Mouse (Mus musculus) gastrocnemius, postnatal 25 days (tissue): ENCODE measurements around the gene Hbb-bh2. TPM values are rescaled to one million over a fixed set of nuclear protein-coding genes. Genes with fewer than 3 reads are reported as not detected.
"Not testable (repeated sequence)": the region's sequence is repeated elsewhere in the genome, so short reads cannot be mapped to it uniquely, and the experiment has no call there.

Source experiments
- DNase-seq: peaks from one replicate; pipeline ENCODE4 v3.0.0; 2022
- total RNA-seq, 2 experiments: library from RNA; stranded (reverse); gene quantifications; 1 replicate in 1 of 2; 2 replicates in 1 of 2; pipeline ENCODE4 v1.2.3; 2021

Hbb-bh2 gene
- total RNA-seq, 2 experiments from 2014 or later: not detected

DNA sequence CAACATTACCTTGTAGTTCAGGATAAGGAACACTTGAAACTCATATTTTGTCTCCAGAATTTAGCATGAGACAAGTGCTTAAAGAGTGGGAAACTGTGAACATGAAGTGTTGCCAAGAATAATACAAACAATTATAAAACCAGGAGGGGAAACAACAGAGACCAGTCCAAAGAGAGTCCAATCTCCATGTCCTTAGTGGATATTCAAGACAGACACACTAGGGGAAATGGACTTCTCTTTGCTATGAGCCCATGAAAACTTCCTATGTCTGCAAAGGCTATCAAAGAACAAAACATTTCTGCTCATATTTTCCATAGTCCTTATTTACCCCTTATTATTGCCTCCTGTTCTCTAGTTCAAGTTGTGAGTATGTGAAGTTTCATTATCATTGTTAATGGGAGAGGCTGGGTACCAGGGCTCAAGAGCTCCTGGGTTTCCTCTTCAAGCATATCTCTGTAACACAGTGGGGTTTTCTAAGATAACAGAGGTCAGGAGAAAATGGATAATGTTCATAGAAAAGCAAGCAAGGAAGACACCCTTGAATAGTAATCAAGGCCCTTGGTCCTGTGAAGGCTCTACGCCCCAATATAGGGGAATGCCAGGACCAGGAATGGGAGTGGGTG, 29.0 kb downstream of the Hbb-bh2 start:
- DNase-seq: no peak

DNA sequence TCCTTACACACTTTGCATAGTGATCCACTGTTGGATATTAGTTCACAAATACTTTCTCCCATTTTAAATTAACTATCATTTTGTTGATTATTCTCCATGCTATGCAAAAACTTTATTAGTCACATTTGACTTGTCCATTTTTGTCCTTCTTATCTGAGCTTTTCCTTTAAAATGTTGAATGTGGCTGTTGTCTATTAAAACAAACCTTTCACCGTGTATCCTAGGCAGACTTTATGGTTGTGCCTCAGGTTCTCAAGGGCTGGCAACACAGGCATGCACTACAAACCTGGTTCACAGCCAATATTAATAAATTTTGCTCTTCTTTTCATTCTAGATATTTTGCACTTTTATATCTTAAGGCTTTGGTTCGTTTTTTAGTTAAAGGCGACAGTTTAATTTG, 29.6 kb downstream of the Hbb-bh2 start:
- no peak for DNase-seq

DNA sequence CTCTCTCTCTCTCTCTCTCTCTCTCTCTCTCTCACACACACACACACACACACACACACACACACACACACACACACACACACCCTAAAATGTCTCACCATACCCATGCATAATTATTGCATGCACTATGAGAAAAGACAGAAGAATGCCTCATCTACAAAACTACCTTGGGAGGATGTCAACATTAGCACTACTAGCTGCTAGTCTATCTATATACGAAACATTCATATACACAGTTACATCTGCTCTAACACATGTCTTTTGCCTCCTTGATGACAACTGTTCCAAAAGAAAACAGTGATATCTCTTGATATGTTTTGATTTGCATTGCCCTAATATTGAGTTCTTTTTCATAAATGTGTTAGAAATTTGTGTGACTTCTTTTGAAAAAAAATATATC, 30.0 kb downstream of the Hbb-bh2 start:
- no peak for DNase-seq

DNA sequence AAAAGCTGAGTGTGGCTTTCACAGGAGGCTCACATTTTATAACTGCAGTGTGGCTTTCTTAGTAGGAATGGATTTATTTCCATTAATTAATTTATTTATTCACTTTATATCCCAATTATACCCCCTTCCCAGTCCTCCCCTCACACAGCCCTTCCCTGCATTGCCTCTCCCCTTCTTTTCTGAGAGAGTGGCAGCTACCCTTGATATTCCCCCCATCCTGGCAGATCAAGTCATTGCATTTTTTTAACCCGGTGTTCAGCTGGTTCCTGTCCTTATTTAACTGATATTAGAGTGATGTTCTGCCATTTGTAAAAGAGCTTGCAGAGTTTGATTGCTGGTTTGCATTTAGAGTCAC, 30.5 kb downstream of the Hbb-bh2 start:
- no peak for DNase-seq

DNA sequence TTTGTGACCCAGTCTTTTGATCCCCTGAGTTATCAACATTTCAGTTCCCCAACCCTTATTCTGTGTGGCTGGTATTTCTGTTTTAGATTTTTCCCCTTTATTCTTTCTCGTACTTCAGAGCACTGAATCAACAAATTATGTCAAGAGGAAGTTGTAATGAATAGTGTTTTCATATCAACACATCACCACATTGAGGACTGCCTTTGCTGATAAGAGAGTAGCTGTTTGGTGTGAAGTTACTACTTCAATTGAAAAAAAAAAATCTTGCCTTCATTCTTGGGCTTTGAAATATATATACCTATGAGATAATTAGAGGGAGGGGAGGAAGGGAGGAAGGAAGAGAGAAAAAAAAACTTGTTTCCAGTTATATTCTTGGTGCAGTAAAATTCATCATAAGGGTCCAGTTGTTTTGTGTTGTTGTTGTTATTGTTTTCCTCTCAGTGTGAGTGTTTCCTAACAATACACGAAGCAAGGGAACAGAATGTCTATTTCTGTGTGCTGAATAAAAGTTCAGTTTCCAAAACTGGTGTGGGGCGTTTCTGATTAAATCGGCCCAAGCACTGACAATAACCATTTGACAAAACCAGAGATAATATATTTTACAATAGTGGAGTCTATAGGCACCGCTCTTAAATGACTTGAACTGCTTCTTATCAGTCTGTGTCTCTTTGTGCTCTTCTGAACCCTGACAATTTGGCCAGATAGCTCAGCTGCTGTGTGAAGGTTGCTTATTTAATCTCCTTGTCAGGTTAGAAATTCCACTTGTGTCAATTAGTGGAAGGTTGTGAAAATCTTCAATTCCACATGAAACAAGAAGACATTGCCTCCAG, 31.1 kb downstream of the Hbb-bh2 start:
- DNase-seq: no peak

DNA sequence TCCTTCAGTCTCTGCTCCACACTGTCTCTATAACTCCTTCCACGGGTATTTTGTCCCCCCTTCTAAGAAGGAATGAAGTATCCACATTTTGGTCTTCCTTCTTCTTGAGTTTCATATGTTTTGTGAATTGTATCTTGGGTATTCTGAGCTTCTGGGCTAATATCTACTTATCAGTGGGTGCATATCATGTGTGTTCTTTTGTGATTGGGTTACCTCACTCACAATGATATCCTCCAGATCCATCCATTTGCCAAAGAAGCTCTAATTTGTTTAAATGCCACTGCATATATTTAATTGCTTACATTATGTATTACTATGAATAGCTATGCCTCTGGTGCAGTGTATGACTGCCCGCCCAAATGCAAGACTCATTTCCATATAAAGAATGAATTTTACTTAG, 32.2 kb downstream of the Hbb-bh2 start:
- DNase-seq: not testable (repeated sequence)

DNA sequence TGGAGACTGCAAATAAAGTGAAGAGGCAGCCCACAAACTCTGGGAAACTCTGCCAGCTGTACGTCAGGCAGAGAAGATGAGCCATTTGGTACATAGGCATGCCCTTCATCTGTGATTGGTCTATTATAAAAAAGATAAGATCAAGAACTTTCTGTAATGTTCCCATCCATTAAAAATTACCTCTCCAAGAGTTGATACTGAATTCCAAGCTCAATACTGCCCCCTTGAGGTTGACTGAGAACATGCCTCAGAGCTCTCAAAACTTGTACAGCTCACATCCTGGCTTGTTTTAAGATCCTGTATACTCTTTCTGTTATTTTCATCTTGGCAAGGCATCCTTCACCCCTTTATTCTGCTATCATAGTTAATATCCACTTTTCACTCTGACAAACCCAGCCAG, 33.5 kb downstream of the Hbb-bh2 start:
- no peak for DNase-seq

DNA sequence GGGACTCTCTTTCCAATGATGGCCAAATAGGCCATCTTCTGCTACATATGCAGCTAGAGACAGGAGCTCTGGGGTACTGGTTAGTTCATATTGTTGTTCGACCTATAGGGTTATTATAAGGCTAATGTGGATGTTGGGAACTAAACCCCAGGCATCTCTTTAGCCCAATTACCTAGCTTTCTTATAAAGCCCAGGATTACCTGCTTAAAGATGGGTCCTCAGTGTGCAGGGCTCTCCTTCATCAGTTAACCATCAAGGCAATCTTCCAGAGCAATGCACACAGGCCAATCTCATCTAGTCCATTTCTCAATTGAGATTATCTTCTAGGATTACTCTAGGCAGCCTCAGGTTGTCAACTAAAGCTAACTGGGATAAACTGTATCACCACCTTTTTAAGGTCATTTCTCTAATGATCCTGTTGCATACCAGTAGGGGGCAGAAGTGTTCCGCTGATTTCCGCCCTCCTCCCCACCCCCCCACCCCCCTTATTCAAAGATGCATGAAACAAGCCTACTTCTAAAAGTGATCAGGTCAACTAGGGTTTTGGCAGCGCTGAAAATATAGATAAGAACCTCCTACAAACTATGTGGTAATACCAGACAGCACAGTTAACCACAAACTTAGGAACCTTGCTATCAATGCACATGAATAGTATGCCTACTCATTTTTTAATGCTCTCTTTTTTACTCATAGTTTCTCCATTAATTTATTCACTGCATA, 47.5 kb downstream of the Hbb-bh2 start:
- no peak for DNase-seq

DNA sequence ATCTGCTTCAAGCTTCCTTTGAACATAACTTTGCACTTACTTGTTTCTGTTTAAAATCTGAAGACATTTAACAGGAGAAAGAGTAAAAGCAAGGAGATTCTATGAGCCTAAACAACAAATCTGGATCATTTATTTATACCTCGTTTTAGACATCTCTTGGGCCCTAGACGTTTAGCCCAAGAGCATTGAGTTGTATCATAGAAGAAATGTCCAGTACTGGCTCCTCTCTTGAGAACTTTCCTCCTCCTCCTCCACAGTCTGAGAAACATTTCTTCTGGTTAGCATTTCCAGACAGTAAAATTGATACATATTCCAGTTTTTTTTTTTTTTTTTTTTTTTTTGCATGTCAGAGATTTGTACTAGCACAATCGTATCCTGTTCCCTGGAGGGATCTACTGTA, 48.6 kb downstream of the Hbb-bh2 start, which contains the start of gene Olfr67:
Gene Olfr67, minus strand, starts transcription at position 101 of the 400 bp plus-strand sequence.
- no peak for DNase-seq

Other genes with a start within 250 kb of the Hbb-bh2 start
- not detected for gene Olfr619, start 239.9 kb downstream of the Hbb-bh2 start, total RNA-seq
- gene Olfr620, start 228.0 kb downstream of the Hbb-bh2 start, total RNA-seq: not detected
- not detected for gene Olfr622, start 197.8 kb downstream of the Hbb-bh2 start, total RNA-seq
- not detected for gene Olfr623, start 176.8 kb downstream of the Hbb-bh2 start, total RNA-seq
- not detected for gene Olfr624, start 169.3 kb downstream of the Hbb-bh2 start, total RNA-seq
- gene Olfr625-ps1, start 157.8 kb downstream of the Hbb-bh2 start, total RNA-seq: not detected
- not detected for gene Olfr243, start 125.8 kb downstream of the Hbb-bh2 start, total RNA-seq
- not detected for gene Olfr628, start 110.1 kb downstream of the Hbb-bh2 start, total RNA-seq
- gene Olfr629, start 95.6 kb downstream of the Hbb-bh2 start, total RNA-seq: not detected
- gene Olfr630, start 83.2 kb downstream of the Hbb-bh2 start, total RNA-seq: not detected
- gene Olfr69, start 68.9 kb downstream of the Hbb-bh2 start, total RNA-seq: not detected
- not detected for gene Olfr68, start 60.8 kb downstream of the Hbb-bh2 start, total RNA-seq
- gene Olfr67, start 48.7 kb downstream of the Hbb-bh2 start, total RNA-seq: not detected
- gene Hbb-bt, start 26.5 kb downstream of the Hbb-bh2 start, total RNA-seq: 100 to 1,000 TPM in 1 of 2 experiments, 10 to 100 TPM in 1; 60.5 to 281 TPM
- gene Hbb-bs, start 12.4 kb downstream of the Hbb-bh2 start, total RNA-seq: 1,000 to 10,000 TPM in 1 of 2 experiments, 100 to 1,000 TPM in 1; 504 to 2,205 TPM
- not detected for gene Hbb-bh1, start 2.6 kb upstream of the Hbb-bh2 start, total RNA-seq
- not detected for gene Hbb-y, start 12.7 kb upstream of the Hbb-bh2 start, total RNA-seq
- gene Olfr66, start 45.7 kb upstream of the Hbb-bh2 start, total RNA-seq: not detected
- gene Olfr64, start 54.0 kb upstream of the Hbb-bh2 start, total RNA-seq: not detected
- gene Olfr65, start 63.0 kb upstream of the Hbb-bh2 start, total RNA-seq: not detected
- not detected for gene Olfr631, start 88.3 kb upstream of the Hbb-bh2 start, total RNA-seq
- not detected for gene Olfr632, start 93.8 kb upstream of the Hbb-bh2 start, total RNA-seq
- not detected for gene Olfr633, start 103.9 kb upstream of the Hbb-bh2 start, total RNA-seq
- not detected for gene Olfr635, start 130.6 kb upstream of the Hbb-bh2 start, total RNA-seq
- gene Olfr638, start 158.2 kb upstream of the Hbb-bh2 start, total RNA-seq: not detected
- gene Olfr639, start 176.8 kb upstream of the Hbb-bh2 start, total RNA-seq: not detected
- gene Olfr640, start 185.1 kb upstream of the Hbb-bh2 start, total RNA-seq: not detected
- gene Olfr641, start 194.9 kb upstream of the Hbb-bh2 start, total RNA-seq: not detected
- gene Olfr642, start 212.1 kb upstream of the Hbb-bh2 start, total RNA-seq: not detected
- gene 4930516K23Rik, start 220.9 kb upstream of the Hbb-bh2 start, total RNA-seq: not detected
- not detected for gene Olfr644, start 231.3 kb upstream of the Hbb-bh2 start, total RNA-seq
- not detected for gene Olfr645, start 244.9 kb upstream of the Hbb-bh2 start, total RNA-seq